Mouse (Mus musculus) midbrain, postnatal 0 days (tissue): Measurements from ENCODE around the gene Lrmda. TPM values are rescaled to one million over a fixed set of nuclear protein-coding genes. Genes with fewer than 3 reads are reported as not detected.

ENCODE experiments used
- ATAC-seq: fragments of 200-750 bp; cut with Nextera tagmentation; 2 replicates; pipeline ENCODE4 v1.8.0; 2017; ENCODE audit warnings: moderate number of reproducible peaks, mild to moderate bottlenecking, moderate TSS enrichment, moderate library complexity; ENCODE audit not compliant: low FRiP score
- DNase-seq: peaks from one replicate; pipeline ENCODE4 v3.0.0-alpha.2; 2015; ENCODE audit warnings: low spot score
- H3K27ac ChIP-seq: fragments of 300-500 bp; sonication (generic); 2 replicates; pipeline ENCODE4 v1.5.1; 2014; ENCODE audit warnings: low read depth, mild to moderate bottlenecking, low read length, mixed read lengths
- H3K27me3 ChIP-seq: fragments of 300-500 bp; sonication (generic); 2 replicates; pipeline ENCODE4 v1.6.1; 2014; ENCODE audit warnings: low read length, control low read depth, mixed read lengths; ENCODE audit not compliant: insufficient read depth
- H3K36me3 ChIP-seq: fragments of 300-500 bp; sonication (generic); 2 replicates; pipeline ENCODE4 v1.6.1; 2014; ENCODE audit warnings: low read length, control low read depth, mixed read lengths; ENCODE audit not compliant: insufficient read depth
- H3K4me1 ChIP-seq: fragments of 300-500 bp; sonication (generic); 2 replicates; pipeline ENCODE4 v1.6.1; 2014; ENCODE audit warnings: mild to moderate bottlenecking, control low read depth, antibody characterized with exemption, low read length, mixed read lengths; ENCODE audit not compliant: insufficient read depth
- H3K4me2 ChIP-seq: fragments of 300-500 bp; sonication (generic); 2 replicates; pipeline ENCODE4 v1.6.1; 2014; ENCODE audit warnings: low read depth, mild to moderate bottlenecking, low read length, mixed read lengths; ENCODE audit not compliant: poor library complexity, severe bottlenecking
- H3K4me3 ChIP-seq: fragments of 300-500 bp; sonication (generic); 2 replicates; pipeline ENCODE4 v1.5.1; 2014; ENCODE audit warnings: low read depth, mild to moderate bottlenecking, low read length, moderate library complexity
- H3K9ac ChIP-seq: fragments of 300-500 bp; sonication (generic); replicated peaks from 2 replicates; pipeline ENCODE4 v1.6.1; 2014; ENCODE audit warnings: mild to moderate bottlenecking, low read length, moderate library complexity, mixed read lengths; ENCODE audit not compliant: poor library complexity, severe bottlenecking
- H3K9me3 ChIP-seq: fragments of 300-500 bp; sonication (generic); 2 replicates; pipeline ENCODE4 v1.6.1; 2016; ENCODE audit warnings: low read length, control low read depth
- CTCF ChIP-seq: IDR thresholded peaks from 2 replicates; pipeline ENCODE4 v1.5.1; 2016; ENCODE audit warnings: antibody characterized with exemption, mild to moderate bottlenecking
- WGBS: fragments of 180-500 bp; shearing (Covaris S2); extraction: QIAGEN DNeasy Blood & Tissue Kit; methylation state at CpG from one replicate; pipeline ENCODE4 v1.1.7; 2014; 5-methylcytosine and 5-hydroxymethylcytosine counted together
- polyA plus RNA-seq: library from polyadenylated mRNA; unstranded; fragments of >200 nt; fragmentation: Nextera tagmentation; extraction: Ambion mirVana; gene quantifications from 2 replicates; pipeline ENCODE4 v1.2.1, GENCODE M21; 2015
- total RNA-seq: library from RNA; depleted of rRNA; stranded (reverse); fragments of >200 nt; gene quantifications from 2 replicates; pipeline ENCODE4 v1.2.3, GENCODE M21; 2014

Gene Lrmda
- total and polyA plus RNA-seq, 2 experiments from 2014 or later = 0.35 TPM; not detected in 1

DNA sequence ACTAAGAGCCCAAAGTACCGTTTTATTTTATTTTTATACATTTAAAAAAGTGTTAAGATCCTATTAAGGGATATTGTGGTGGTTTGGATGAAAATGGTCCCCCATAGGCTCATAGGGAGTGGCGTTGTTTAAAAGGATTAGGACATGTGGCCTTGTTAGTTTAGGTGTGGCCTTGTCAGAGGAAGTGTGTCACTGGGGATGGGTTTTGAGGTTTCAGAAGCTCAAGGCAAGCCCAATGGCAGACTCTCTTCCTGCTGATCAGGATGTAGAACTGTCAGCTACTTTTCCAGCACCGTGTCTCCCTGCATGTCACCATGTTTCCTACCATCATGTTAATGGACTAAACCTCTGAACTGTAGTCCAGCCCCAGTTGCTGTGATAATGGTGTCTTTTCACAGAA, 591.5 kb downstream of the Lrmda start:
- H3K9me3 ChIP-seq = no peaks in the 10 kb centered on the region
- DNase-seq = no peak
- H3K9ac ChIP-seq = no peak overlapping the region
- no peaks in the 10 kb centered on the region for H3K36me3 ChIP-seq
- TF ChIP-seq CTCF = no peak
- no peak overlapping the region for H3K4me2 ChIP-seq
- ATAC-seq = no peak
- WGBS = 89% methylated on average over 3 of the region's 3 CpGs
- no peaks in the 10 kb centered on the region for H3K27me3 ChIP-seq
- no peak overlapping the region for H3K4me3 ChIP-seq
- no peaks in the 10 kb centered on the region for H3K4me1 ChIP-seq
- no peak overlapping the region for H3K27ac ChIP-seq

DNA sequence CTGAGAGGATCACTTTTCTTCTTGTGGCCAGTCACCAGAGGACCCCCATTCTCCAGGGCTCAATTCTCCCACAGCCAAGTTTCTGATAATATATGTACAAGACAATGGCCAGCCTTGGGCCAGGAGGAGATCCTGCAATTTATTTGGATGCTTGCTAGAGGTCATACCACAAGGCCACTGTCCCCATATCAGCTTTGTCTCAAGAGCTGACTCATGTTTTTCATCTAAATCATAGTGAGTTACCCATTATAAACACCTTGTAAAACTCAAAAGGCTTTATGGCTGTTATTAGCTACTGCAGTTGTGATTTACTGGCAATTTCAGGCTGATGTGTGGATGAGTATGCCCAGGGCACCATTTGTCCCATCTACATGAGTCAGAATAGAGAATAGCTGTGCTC, 600.7 kb downstream of the Lrmda start:
- TF ChIP-seq CTCF = no peak
- DNase-seq = no peak

DNA sequence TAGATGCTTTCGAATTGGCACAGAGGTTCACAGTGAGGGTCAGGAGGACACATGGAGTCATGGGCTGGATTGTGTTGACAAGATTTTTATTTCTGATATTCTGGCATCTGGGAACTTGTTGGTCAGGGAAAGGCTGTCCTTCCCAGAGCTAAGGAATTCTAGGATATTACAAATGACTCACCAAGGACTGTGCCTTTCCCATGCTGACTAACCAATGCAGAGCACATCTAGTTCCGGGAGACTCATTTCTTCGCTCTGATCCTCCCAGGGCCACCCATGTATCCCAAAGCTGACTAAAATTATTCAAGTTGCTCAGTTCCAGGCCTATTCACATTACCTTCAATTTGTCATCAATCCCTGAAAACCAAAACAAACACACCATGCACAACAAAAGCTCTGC, 602.4 kb downstream of the Lrmda start:
- Histone ChIP-seq H3K4me2 (no peak overlapping the region), H3K4me3 (no peak overlapping the region), H3K4me1 (no peaks in the 10 kb centered on the region), H3K27ac (no peak overlapping the region), H3K9me3 (no peaks in the 10 kb centered on the region), H3K27me3 (no peaks in the 10 kb centered on the region), H3K9ac (no peak overlapping the region), H3K36me3 (no peaks in the 10 kb centered on the region)
- WGBS = 94% methylated on average over 3 of the region's 3 CpGs
- no peak for ATAC-seq
- TF ChIP-seq CTCF = no peak
- DNase-seq = no peak

More for the DNA sequence above, 600.7 kb downstream of the Lrmda start:
- Histone ChIP-seq H3K4me3 (no peak overlapping the region), H3K4me2 (no peak overlapping the region), H3K36me3 (no peaks in the 10 kb centered on the region), H3K4me1 (no peaks in the 10 kb centered on the region), H3K27ac (no peak overlapping the region), H3K9ac (no peak overlapping the region), H3K9me3 (no peaks in the 10 kb centered on the region), H3K27me3 (no peaks in the 10 kb centered on the region)
- ATAC-seq = no peak

DNA sequence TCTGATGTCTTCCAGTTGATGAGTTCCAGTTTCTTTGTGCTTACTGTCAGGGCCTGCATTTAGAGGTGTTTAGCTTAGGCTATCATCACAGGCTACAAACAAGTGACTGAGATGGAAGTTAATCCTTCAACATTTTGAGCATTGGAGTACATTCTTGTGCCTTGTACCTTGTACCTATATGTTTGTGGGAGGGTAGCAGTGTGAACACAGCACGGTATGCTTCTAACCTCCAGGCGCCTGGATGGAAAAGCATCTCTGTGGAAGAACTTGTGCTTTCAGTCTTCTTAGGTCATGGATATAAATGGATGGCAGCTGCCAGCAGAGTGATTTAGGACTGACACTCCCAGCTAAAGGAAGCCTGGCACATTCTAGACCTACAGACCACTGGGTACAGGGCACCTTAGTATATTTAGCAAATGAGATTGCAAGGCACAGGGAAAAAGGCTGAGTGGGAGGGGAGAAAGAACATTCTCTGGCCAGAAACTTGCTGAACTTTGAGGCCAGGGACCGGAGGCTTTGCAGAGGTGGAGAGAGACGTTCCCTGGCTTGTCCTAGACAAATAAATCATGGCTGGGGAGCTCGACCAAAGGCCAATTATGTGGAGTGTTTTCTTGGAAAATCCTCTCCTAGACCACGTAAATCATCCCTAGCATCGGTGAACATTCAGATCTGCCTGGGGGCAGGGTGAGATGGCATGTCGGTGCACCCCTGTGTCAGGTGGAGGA, 607.8 kb downstream of the Lrmda start:
- TF ChIP-seq CTCF = no peak
- ATAC-seq (no peak), DNase-seq (no peak)
- WGBS = 86% methylated on average over 8 of the region's 8 CpGs
- H3K9me3 ChIP-seq = no peaks in the 10 kb centered on the region
- H3K9ac ChIP-seq = no peak overlapping the region
- H3K27ac ChIP-seq = no peak overlapping the region
- no peaks in the 10 kb centered on the region for H3K27me3 ChIP-seq
- H3K4me2 ChIP-seq = no peak overlapping the region
- no peaks in the 10 kb centered on the region for H3K36me3 ChIP-seq
- no peaks in the 10 kb centered on the region for H3K4me1 ChIP-seq
- H3K4me3 ChIP-seq = no peak overlapping the region

DNA sequence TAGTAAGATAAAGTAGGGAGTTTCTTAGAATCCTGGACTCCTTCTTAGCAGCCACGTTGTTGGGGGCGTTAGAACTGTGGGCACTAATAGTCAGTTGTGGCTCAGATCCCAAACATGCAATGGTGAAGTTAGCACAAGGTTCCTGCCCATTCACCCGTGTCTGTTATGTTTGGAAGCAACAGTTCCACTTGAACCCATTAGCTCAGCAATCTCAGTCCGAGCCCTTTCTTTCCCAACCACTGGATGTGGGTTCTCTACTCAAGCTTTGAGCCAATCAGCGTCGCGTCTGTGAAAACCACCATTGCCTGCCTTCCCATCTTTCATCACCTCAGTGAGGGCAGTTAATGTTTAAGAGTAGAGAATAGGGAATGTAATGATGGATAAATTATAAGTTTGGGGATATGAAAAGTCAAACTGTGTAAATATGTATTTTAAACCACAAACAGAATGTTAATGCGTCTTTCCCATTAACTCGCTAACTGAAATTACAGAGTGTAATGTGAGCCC, 610.9 kb downstream of the Lrmda start:
- Histone ChIP-seq H3K27me3 (no peaks in the 10 kb centered on the region), H3K4me1 (no peaks in the 10 kb centered on the region), H3K4me2 (no peak overlapping the region), H3K9ac (no peak overlapping the region), H3K27ac (no peak overlapping the region), H3K4me3 (no peak overlapping the region), H3K36me3 (no peaks in the 10 kb centered on the region), H3K9me3 (no peaks in the 10 kb centered on the region)
- DNase-seq (no peak), ATAC-seq (no peak)
- WGBS = 93% methylated on average over 9 of the region's 9 CpGs
- no peak for TF ChIP-seq CTCF

DNA sequence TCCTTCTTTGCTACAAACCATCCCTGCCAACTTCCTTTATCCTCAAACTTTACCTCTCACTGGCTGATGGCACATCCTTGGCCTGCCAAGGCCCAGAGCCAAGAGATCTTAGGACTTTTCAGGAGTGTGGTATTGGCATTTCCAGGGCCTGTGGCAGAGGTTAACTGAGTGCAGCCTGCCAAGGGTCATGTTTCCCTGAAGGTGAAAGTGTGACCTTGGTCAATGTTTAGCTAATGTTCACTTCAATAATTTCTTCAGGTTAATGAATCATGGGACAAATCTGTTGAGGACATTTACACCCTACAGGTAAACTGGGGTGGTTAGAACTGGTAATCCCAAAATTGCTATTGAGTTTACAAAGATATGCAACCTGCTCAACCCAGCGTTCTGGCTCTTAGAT, 614.1 kb downstream of the Lrmda start:
- no peak for TF ChIP-seq CTCF
- no peaks in the 10 kb centered on the region for H3K27me3 ChIP-seq
- 88% methylated on average over 1 of the region's 1 CpGs for WGBS
- H3K4me1 ChIP-seq = no peaks in the 10 kb centered on the region
- H3K27ac ChIP-seq = no peak overlapping the region
- H3K9me3 ChIP-seq = no peaks in the 10 kb centered on the region
- ATAC-seq (no peak), DNase-seq (no peak)
- H3K4me2 ChIP-seq = no peak overlapping the region
- H3K9ac ChIP-seq = no peak overlapping the region
- no peak overlapping the region for H3K4me3 ChIP-seq
- no peaks in the 10 kb centered on the region for H3K36me3 ChIP-seq
